Mouse (Mus musculus) adipose tissue, adult 10 weeks (tissue): Measurements from ENCODE around the gene F2rl3. TPM values are rescaled to one million over a fixed set of nuclear protein-coding genes. Genes with fewer than 3 reads are reported as not detected.

ENCODE experiments used
- polyA plus RNA-seq: library from polyadenylated mRNA; stranded (reverse); fragments of 350-450 nt; fragmentation: Illumina TruSeq; extraction: RNeasy Lipid Tissue Mini Kit (QIAGEN cat#74804); gene quantifications from one replicate; pipeline ENCODE4 v1.2.3, GENCODE M21; 2014; ENCODE audit warnings: low read depth, low replicate concordance

F2rl3 gene
- polyA plus RNA-seq, result 0.57 TPM

DNA sequence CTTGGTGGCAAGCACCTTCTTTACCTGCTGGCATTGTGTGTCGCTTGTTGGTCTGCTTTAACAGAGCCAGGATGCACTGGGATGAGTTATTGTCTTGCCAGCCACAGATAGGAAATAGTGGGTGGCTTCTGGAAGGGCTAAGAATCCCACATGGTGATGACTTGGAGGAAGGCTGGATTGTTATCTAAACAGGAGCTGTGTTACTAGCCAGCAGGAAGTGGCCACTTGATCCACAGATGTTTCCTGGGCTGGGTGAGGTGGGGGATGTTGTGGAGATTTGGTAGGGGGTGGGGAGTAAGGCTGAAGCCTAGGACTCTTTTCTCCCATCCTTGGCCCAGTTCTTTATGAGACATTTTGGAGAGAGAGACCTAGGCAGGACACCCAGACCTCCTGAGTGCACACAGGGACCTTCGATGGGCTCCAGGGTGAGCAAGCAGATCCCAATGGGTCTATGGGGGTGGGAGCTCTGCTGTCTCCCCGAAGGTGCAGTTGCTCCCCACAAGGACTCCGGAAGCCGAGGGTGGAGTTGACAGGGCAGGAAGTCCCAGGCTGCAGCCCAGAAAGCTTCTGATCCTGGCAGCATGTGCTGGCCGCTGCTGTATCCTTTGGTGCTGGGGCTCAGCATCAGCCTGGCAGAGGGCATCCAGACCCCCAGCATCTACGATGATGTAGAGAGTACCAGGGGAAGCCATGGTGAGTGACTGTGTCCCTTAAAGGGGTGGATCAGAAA is at the start of gene F2rl3:
Gene F2rl3, plus strand, starts transcription at position 559 of the 730 bp plus-strand sequence.

DNA sequence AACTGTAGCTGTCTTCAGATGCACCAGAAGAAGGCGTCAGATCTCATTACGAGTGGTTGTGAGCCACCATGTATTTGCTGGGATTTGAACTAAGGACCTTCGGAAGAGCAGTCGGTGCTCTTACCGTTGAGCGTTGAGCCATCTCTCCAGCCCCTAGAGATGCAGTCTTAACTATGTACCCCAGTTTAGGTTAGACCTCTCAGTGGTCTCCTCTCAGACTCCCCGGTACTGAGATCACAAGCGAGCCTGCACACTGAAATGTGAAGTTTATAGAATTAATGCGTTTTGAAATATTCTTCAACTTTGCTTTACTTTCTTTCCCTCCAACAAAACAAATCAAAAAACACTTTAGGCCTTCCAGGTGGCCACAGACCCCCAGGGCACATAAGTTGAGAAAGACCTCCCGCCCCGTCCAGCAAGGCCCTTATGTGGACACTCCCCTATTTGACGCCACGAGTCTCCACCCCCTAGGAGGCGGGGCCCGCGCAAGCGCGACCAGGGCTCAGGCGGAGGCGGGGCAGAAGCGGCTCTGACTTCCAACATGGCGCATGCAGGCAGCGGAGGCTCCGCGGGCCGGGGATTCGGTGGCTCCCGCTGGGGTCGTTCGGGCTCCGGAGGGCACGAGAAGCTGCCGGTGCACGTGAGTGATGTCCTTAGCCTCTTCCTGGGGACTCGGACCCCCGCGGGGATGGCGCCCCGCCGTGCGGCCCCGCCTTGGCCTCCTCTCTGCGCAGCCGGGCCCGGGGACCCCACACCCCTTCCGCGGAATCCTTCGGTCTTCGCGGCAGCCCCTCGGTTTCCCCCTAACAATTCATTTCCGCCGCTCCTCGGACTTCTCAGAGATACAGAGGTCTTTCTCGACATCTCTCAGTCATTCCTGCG is 38.7 kb upstream of the F2rl3 start, which contains the start of gene Sin3b:
Gene Sin3b, plus strand, starts transcription at position 517 of the 882 bp plus-strand sequence.

Other genes starting within 250 kb of the F2rl3 start
- 7.0 TPM for gene Med26, start 213.6 kb upstream of the F2rl3 start, polyA plus RNA-seq
- gene Smim7, start 190.8 kb upstream of the F2rl3 start, polyA plus RNA-seq, result 84.6 TPM
- gene Tmem38a, start 189.8 kb upstream of the F2rl3 start, polyA plus RNA-seq, result 7.0 TPM
- gene Nwd1, start 115.2 kb upstream of the F2rl3 start, polyA plus RNA-seq, result 6.6 TPM
- 358 TPM for gene Sin3b, start 38.6 kb upstream of the F2rl3 start, polyA plus RNA-seq